Mouse (Mus musculus) G1E (cell line): ENCODE measurements around the gene Cdh1. TPM values are rescaled to one million over a fixed set of nuclear protein-coding genes. Genes with fewer than 3 reads are reported as not detected.

Experiments
- ATAC-seq: 2 replicates; pipeline ENCODE4 v1.8.0; 2016; ENCODE audit warnings: mild to moderate bottlenecking; ENCODE audit not compliant: insufficient number of reproducible peaks, poor library complexity, low FRiP score, severe bottlenecking; ENCODE audit errors: extremely low read depth
- DNase-seq: peaks from one replicate; pipeline ENCODE4 v3.0.0; 2012; ENCODE audit warnings: low spot score
- H3K27me3 ChIP-seq: 2 replicates; pipeline ENCODE4 v1.6.1; 2012; ENCODE audit warnings: mild to moderate bottlenecking, low read length, inconsistent platforms; ENCODE audit not compliant: insufficient read depth
- H3K36me3 ChIP-seq: replicated peaks from 2 replicates; pipeline ENCODE3; 2012; ENCODE audit warnings: mild to moderate bottlenecking, inconsistent platforms
- H3K4me1 ChIP-seq: 2 replicates; pipeline ENCODE4 v1.6.1; 2012; ENCODE audit warnings: low read depth, low read length, inconsistent platforms, mixed read lengths; ENCODE audit not compliant: insufficient read depth
- H3K4me3 ChIP-seq: 2 replicates; pipeline ENCODE4 v1.5.1; 2012; ENCODE audit warnings: low read depth, mild to moderate bottlenecking, inconsistent platforms, low read length, moderate library complexity, mixed read lengths
- H3K9me3 ChIP-seq: replicated peaks from 2 replicates; pipeline ENCODE4 v1.6.1; 2012; ENCODE audit warnings: inconsistent platforms
- CTCF ChIP-seq: IDR thresholded peaks from 2 replicates; pipeline ENCODE4 v1.5.1; 2012; ENCODE audit warnings: low read depth, low read length, inconsistent platforms, mixed read lengths
- GATA1 ChIP-seq: IDR thresholded peaks from 2 replicates; pipeline ENCODE4 v1.6.1; 2012; ENCODE audit warnings: borderline replicate concordance, low read length, inconsistent platforms, mixed read lengths
- GATA2 ChIP-seq: IDR thresholded peaks from 2 replicates; pipeline ENCODE4 v1.6.1; 2012; ENCODE audit warnings: low read depth, low read length, inconsistent platforms, borderline replicate concordance
- POLR2AphosphoS5 ChIP-seq: IDR thresholded peaks from 2 replicates; pipeline ENCODE4 v1.6.1; 2012; ENCODE audit warnings: low read depth, low read length, inconsistent platforms; ENCODE audit not compliant: insufficient replicate concordance
- TAL1 ChIP-seq: conservative IDR thresholded peaks from 2 replicates; pipeline ENCODE4 v1.6.1; 2012; ENCODE audit warnings: low read depth, low read length, inconsistent platforms, mixed read lengths
- polyA plus RNA-seq: library from polyadenylated mRNA; stranded (reverse); fragments of >175 nt; gene quantifications from 2 replicates; pipeline ENCODE4 v1.2.3, GENCODE M21; 2012
- total RNA-seq, 2 experiments: library from RNA; stranded (forward) in 1 of 2; stranded (reverse) in 1 of 2; fragments of 200-1000 nt in 1 of 2; fragments of >200 nt in 1 of 2; fragmentation: Nextera tagmentation in 1 of 2; gene quantifications; 2 replicates each; pipeline ENCODE4 v1.2.3; 2014 to 2017

Cdh1 gene
- total and polyA plus RNA-seq, 3 experiments, result 0.11 TPM; not detected in 2

GRCm38 (mm10) chr8:106618324-106618723 is 15.2 kb downstream of the Cdh1 start:
- Histone ChIP-seq H3K4me1 (no peaks in the 10 kb centered on the region), H3K4me3 (no peak overlapping the region), H3K27me3 (peaks cover 2% of the 10 kb centered on the region; the same call in 1 of the 2 replicates), H3K9me3 (no peaks in the 10 kb centered on the region), H3K36me3 (no peaks in the 10 kb centered on the region)
- no peak for DNase-seq
- TF ChIP-seq GATA1 (no peak), CTCF (no peak), GATA2 (no peak), TAL1 (no peak), POLR2AphosphoS5 (no peak)
- ATAC-seq, result no peak

- no peak for TF ChIP-seq GATA2
- H3K4me1 ChIP-seq, result no peaks in the 10 kb centered on the region
- no peaks in the 10 kb centered on the region for H3K36me3 ChIP-seq
- no peak overlapping the region for H3K4me3 ChIP-seq
- ATAC-seq, result no peak
- no peak for DNase-seq
- H3K9me3 ChIP-seq, result no peaks in the 10 kb centered on the region
- H3K27me3 ChIP-seq, result peaks cover 1% of the 10 kb centered on the region; the same call in 1 of the 2 replicates
Observed at GRCm38 (mm10) chr8:106619549-106620245, 16.5 kb downstream of the Cdh1 start.

GRCm38 (mm10) chr8:106620488-106620887 is 17.3 kb downstream of the Cdh1 start:
- Histone ChIP-seq H3K9me3 (no peaks in the 10 kb centered on the region), H3K4me1 (no peaks in the 10 kb centered on the region), H3K27me3 (no peaks in the 10 kb centered on the region; the same call in 1 of the 2 replicates), H3K4me3 (no peak overlapping the region), H3K36me3 (no peaks in the 10 kb centered on the region)
- ATAC-seq (no peak), DNase-seq (no peak)
- no peak for TF ChIP-seq CTCF
- TF ChIP-seq POLR2AphosphoS5, result no peak
- no peak for TF ChIP-seq GATA1
- TF ChIP-seq TAL1, result no peak
- no peak for TF ChIP-seq GATA2

GRCm38 (mm10) chr8:106623016-106623415 is 19.9 kb downstream of the Cdh1 start:
- no peak for DNase-seq
- H3K4me1 ChIP-seq, result no peaks in the 10 kb centered on the region
- H3K27me3 ChIP-seq, result 0 out of 2 replicates have a peak, but pooled peaks cover 2% of the 10 kb centered on the region
- ATAC-seq, result no peak
- no peak for TF ChIP-seq GATA1
- no peak for TF ChIP-seq GATA2
- TF ChIP-seq POLR2AphosphoS5, result no peak
- no peaks in the 10 kb centered on the region for H3K36me3 ChIP-seq
- no peak overlapping the region for H3K4me3 ChIP-seq
- H3K9me3 ChIP-seq, result no peaks in the 10 kb centered on the region

- Histone ChIP-seq H3K27me3 (peaks cover 6% of the 10 kb centered on the region), H3K4me3 (no peak overlapping the region), H3K4me1 (no peaks in the 10 kb centered on the region), H3K36me3 (no peaks in the 10 kb centered on the region), H3K9me3 (no peaks in the 10 kb centered on the region)
- TF ChIP-seq GATA2, result no peak
- no peak for TF ChIP-seq GATA1
- no peak for TF ChIP-seq TAL1
- TF ChIP-seq POLR2AphosphoS5, result no peak
- no peak for TF ChIP-seq CTCF
- DNase-seq (no peak), ATAC-seq (no peak)
Observed at GRCm38 (mm10) chr8:106623451-106623850, 20.3 kb downstream of the Cdh1 start.

- no peaks in the 10 kb centered on the region for H3K36me3 ChIP-seq
- ATAC-seq (no peak), DNase-seq (no peak)
- no peak for TF ChIP-seq GATA1
- no peak for TF ChIP-seq GATA2
- TF ChIP-seq CTCF, result no peak
- no peak for TF ChIP-seq TAL1
- TF ChIP-seq POLR2AphosphoS5, result no peak
- peaks cover 8% of the 10 kb centered on the region for H3K27me3 ChIP-seq
- H3K4me3 ChIP-seq, result no peak overlapping the region
- H3K4me1 ChIP-seq, result no peaks in the 10 kb centered on the region
- H3K9me3 ChIP-seq, result no peaks in the 10 kb centered on the region
Observed at GRCm38 (mm10) chr8:106623954-106624353, 20.8 kb downstream of the Cdh1 start.
